Mouse (Mus musculus): ENCODE results near the gene Sez6l. TPM values are rescaled to one million over a fixed set of nuclear protein-coding genes. Genes with fewer than 3 reads are reported as not detected.

Sez6l gene
- polyA plus RNA-seq, 1 experiment from 2014 or later = 0.28 TPM

GRCm38 (mm10) chr5:112600309-112600939 is 23.4 kb upstream of the Sez6l start:
- no peaks in the 10 kb centered on the region for H3K36me3 ChIP-seq (ENCODE audit: insufficient read depth, low read length)
- no peak overlapping the region for H3K9ac ChIP-seq (ENCODE audit: low read depth, low read length)
- TF ChIP-seq CTCF (IDR thresholded peaks at IDR 0.05; ENCODE audit: low read depth) = no peak
- H3K27me3 ChIP-seq (ENCODE audit: insufficient read depth, low read length) = no peaks in the 10 kb centered on the region
- H3K4me2 ChIP-seq (ENCODE audit: low read length) = no peak overlapping the region
- no peak overlapping the region for H3K4me3 ChIP-seq (replicated peaks; ENCODE audit: low read depth, low read length)
- DNase-seq (ENCODE audit: low spot score) = no peak
- no peak for ATAC-seq (replicated peaks; ENCODE audit: low FRiP score, low read depth)
- H3K4me1 ChIP-seq (replicated peaks; ENCODE audit: insufficient read depth, low read length) = no peaks in the 10 kb centered on the region
- H3K27ac ChIP-seq = no peak overlapping the region
- 39% methylated on average over 11 of the region's 11 CpGs for WGBS
- no peaks in the 10 kb centered on the region for H3K9me3 ChIP-seq (replicated peaks; ENCODE audit: low read length)

GRCm38 (mm10) chr5:112599538-112600308 is 22.7 kb upstream of the Sez6l start:
- Histone ChIP-seq H3K4me3 (replicated peaks; ENCODE audit: low read depth, low read length) (no peak overlapping the region), H3K4me1 (replicated peaks; ENCODE audit: insufficient read depth, low read length) (no peaks in the 10 kb centered on the region), H3K27me3 (ENCODE audit: insufficient read depth, low read length) (no peaks in the 10 kb centered on the region), H3K36me3 (ENCODE audit: insufficient read depth, low read length) (no peaks in the 10 kb centered on the region), H3K27ac (no peak overlapping the region), H3K9me3 (replicated peaks; ENCODE audit: low read length) (no peaks in the 10 kb centered on the region), H3K9ac (ENCODE audit: low read depth, low read length) (no peak overlapping the region), H3K4me2 (ENCODE audit: low read length) (no peak overlapping the region)
- no peak for ATAC-seq (replicated peaks; ENCODE audit: low FRiP score, low read depth)
- 69% methylated on average over 6 of the region's 6 CpGs for WGBS
- no peak for DNase-seq (ENCODE audit: low spot score)
- TF ChIP-seq CTCF (IDR thresholded peaks at IDR 0.05; ENCODE audit: low read depth) = no peak

- TF ChIP-seq CTCF (IDR thresholded peaks at IDR 0.05; ENCODE audit: low read depth) = no peak
- Histone ChIP-seq H3K4me3 (replicated peaks; ENCODE audit: low read depth, low read length) (no peak overlapping the region), H3K9ac (ENCODE audit: low read depth, low read length) (no peak overlapping the region), H3K4me2 (ENCODE audit: low read length) (no peak overlapping the region), H3K27me3 (ENCODE audit: insufficient read depth, low read length) (no peaks in the 10 kb centered on the region), H3K27ac (no peak overlapping the region), H3K9me3 (replicated peaks; ENCODE audit: low read length) (no peaks in the 10 kb centered on the region), H3K4me1 (replicated peaks; ENCODE audit: insufficient read depth, low read length) (no peaks in the 10 kb centered on the region), H3K36me3 (ENCODE audit: insufficient read depth, low read length) (no peaks in the 10 kb centered on the region)
- ATAC-seq (replicated peaks; ENCODE audit: low FRiP score, low read depth) (no peak), DNase-seq (ENCODE audit: low spot score) (no peak)
- 74% methylated on average over 6 of the region's 6 CpGs for WGBS
Measured at GRCm38 (mm10) chr5:112597876-112598275, 20.9 kb upstream of the Sez6l start.

GRCm38 (mm10) chr5:112597307-112597706 is 20.3 kb upstream of the Sez6l start:
- no peak for DNase-seq (ENCODE audit: low spot score)
- no peak for ATAC-seq (replicated peaks; ENCODE audit: low FRiP score, low read depth)
- Histone ChIP-seq H3K27ac (no peak overlapping the region), H3K9ac (ENCODE audit: low read depth, low read length) (no peak overlapping the region), H3K27me3 (ENCODE audit: insufficient read depth, low read length) (no peaks in the 10 kb centered on the region), H3K4me3 (replicated peaks; ENCODE audit: low read depth, low read length) (no peak overlapping the region), H3K36me3 (ENCODE audit: insufficient read depth, low read length) (no peaks in the 10 kb centered on the region), H3K4me1 (replicated peaks; ENCODE audit: insufficient read depth, low read length) (no peaks in the 10 kb centered on the region), H3K4me2 (ENCODE audit: low read length) (no peak overlapping the region), H3K9me3 (replicated peaks; ENCODE audit: low read length) (no peaks in the 10 kb centered on the region)
- 84% methylated on average over 2 of the region's 2 CpGs for WGBS
- TF ChIP-seq CTCF (IDR thresholded peaks at IDR 0.05; ENCODE audit: low read depth) = no peak

GRCm38 (mm10) chr5:112596729-112597128 is 19.7 kb upstream of the Sez6l start:
- H3K27ac ChIP-seq = no peak overlapping the region
- no peak for DNase-seq (ENCODE audit: low spot score)
- H3K36me3 ChIP-seq (ENCODE audit: insufficient read depth, low read length) = no peaks in the 10 kb centered on the region
- no peak overlapping the region for H3K9ac ChIP-seq (ENCODE audit: low read depth, low read length)
- 80% methylated on average over 9 of the region's 9 CpGs for WGBS
- no peak for TF ChIP-seq CTCF (IDR thresholded peaks at IDR 0.05; ENCODE audit: low read depth)
- no peak overlapping the region for H3K4me2 ChIP-seq (ENCODE audit: low read length)
- ATAC-seq (replicated peaks; ENCODE audit: low FRiP score, low read depth) = no peak
- H3K27me3 ChIP-seq (ENCODE audit: insufficient read depth, low read length) = no peaks in the 10 kb centered on the region
- H3K9me3 ChIP-seq (replicated peaks; ENCODE audit: low read length) = no peaks in the 10 kb centered on the region
- H3K4me1 ChIP-seq (replicated peaks; ENCODE audit: insufficient read depth, low read length) = no peaks in the 10 kb centered on the region
- H3K4me3 ChIP-seq (replicated peaks; ENCODE audit: low read depth, low read length) = no peak overlapping the region

GRCm38 (mm10) chr5:112595701-112596632 is 19.0 kb upstream of the Sez6l start:
- H3K36me3 ChIP-seq (ENCODE audit: insufficient read depth, low read length) = no peaks in the 10 kb centered on the region

More at GRCm38 (mm10) chr5:112595701-112596632, 19.0 kb upstream of the Sez6l start:
- no peak for DNase-seq (ENCODE audit: low spot score)
- Histone ChIP-seq H3K4me2 (ENCODE audit: low read length) (no peak overlapping the region), H3K9ac (ENCODE audit: low read depth, low read length) (no peak overlapping the region), H3K27ac (no peak overlapping the region), H3K9me3 (replicated peaks; ENCODE audit: low read length) (no peaks in the 10 kb centered on the region), H3K27me3 (ENCODE audit: insufficient read depth, low read length) (no peaks in the 10 kb centered on the region), H3K4me1 (replicated peaks; ENCODE audit: insufficient read depth, low read length) (no peaks in the 10 kb centered on the region), H3K4me3 (replicated peaks; ENCODE audit: low read depth, low read length) (no peak overlapping the region)
- no peak for TF ChIP-seq CTCF (IDR thresholded peaks at IDR 0.05; ENCODE audit: low read depth)
- 61% methylated on average over 7 of the region's 7 CpGs for WGBS
- ATAC-seq (replicated peaks; ENCODE audit: low FRiP score, low read depth) = no peak
